7 mouse cellular contexts compared by ENCODE assay signal in the genomic region with DNA sequence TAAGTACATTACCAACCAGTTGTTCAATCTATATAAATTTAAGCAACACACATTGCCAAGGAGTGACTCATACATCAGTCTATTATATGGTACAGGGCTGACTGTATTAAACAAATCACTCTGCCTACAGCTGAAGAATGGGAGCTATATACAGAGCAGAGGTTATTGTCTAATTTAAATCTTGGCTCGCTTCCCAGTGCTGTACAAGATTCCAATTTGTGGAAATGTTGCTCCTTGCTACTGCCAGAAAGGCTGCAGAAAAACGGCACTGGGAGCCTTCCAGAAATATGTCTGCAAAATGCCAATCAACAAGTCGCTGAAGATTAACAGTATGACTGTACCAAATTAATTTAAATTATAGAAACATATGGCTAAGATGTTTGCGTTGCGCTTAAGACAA. TPM values are rescaled to one million over a fixed set of nuclear protein-coding genes. Genes with fewer than 3 reads are reported as not detected.
A peak's percentile ranks its signal among the peaks of the same experiment; 100 is the strongest.
DNase-seq lines count a peak whose midpoint lies in the region; ATAC-seq and TF ChIP-seq lines count a peak whose summit lies in the region.

No protein-coding gene starts in this region.

- peaks cover 12% of the 10 kb centered on the region for H3K4me1 ChIP-seq in lung, embryonic 14.5 days (ENCODE audit: insufficient read depth)
- peaks cover 51% of the 10 kb centered on the region for H3K4me1 ChIP-seq in forebrain, embryonic 14.5 days (ENCODE audit: control insufficient read depth, insufficient read depth, low read length)
- peaks cover 7% of the 10 kb centered on the region; the same call in 1 of the 2 replicates for H3K4me1 ChIP-seq in intestine, embryonic 16.5 days (ENCODE audit: control insufficient read depth, insufficient read depth, low read length)
- H3K4me1 ChIP-seq in midbrain, embryonic 15.5 days, result peaks cover 45% of the 10 kb centered on the region
- no peaks in the 10 kb centered on the region for H3K4me1 ChIP-seq in liver, postnatal 0 days (ENCODE audit: insufficient read depth)

- no peak overlapping the region for H3K9ac ChIP-seq in lung, embryonic 14.5 days
- no peak overlapping the region for H3K9ac ChIP-seq in forebrain, embryonic 14.5 days (ENCODE audit: low read length)
- H3K9ac ChIP-seq in intestine, embryonic 16.5 days (ENCODE audit: low read depth, low read length), result no peak overlapping the region
- no peak overlapping the region for H3K9ac ChIP-seq in midbrain, embryonic 15.5 days
- no peak overlapping the region for H3K9ac ChIP-seq in liver, postnatal 0 days (replicated peaks)

- no peak for TF ChIP-seq CTCF in lung, embryonic 14.5 days (IDR thresholded peaks at IDR 0.05; ENCODE audit: low read depth)
- no peak for TF ChIP-seq CTCF in liver, postnatal 0 days (IDR thresholded peaks at IDR 0.05; ENCODE audit: low read depth)

- 21% methylated on average over 5 of the region's 5 CpGs for WGBS in lung, embryonic 14.5 days
- WGBS in forebrain, embryonic 14.5 days, result 9% methylated on average over 5 of the region's 5 CpGs
- 37% methylated on average over 5 of the region's 5 CpGs for WGBS in intestine, embryonic 16.5 days
- WGBS in midbrain, embryonic 15.5 days, result 29% methylated on average over 5 of the region's 5 CpGs
- 76% methylated on average over 5 of the region's 5 CpGs for WGBS in liver, postnatal 0 days (ENCODE audit: insufficient replicate concordance)

- peak; percentile 98 for ATAC-seq in lung, embryonic 14.5 days (ENCODE audit: insufficient read depth)
- peak; percentile 95 for ATAC-seq in forebrain, embryonic 14.5 days
- peak; percentile 92 for ATAC-seq in intestine, embryonic 16.5 days
- ATAC-seq in midbrain, embryonic 15.5 days (replicated peaks), result peak; percentile 83
- ATAC-seq in liver, postnatal 0 days, result no peak

- H3K27ac ChIP-seq in lung, embryonic 14.5 days (ENCODE audit: low read depth), result peak overlapping the region; percentile 51
- H3K27ac ChIP-seq in forebrain, embryonic 14.5 days (ENCODE audit: low read depth, low read length), result peak overlapping the region; percentile 76
- 0 out of 2 replicates have a peak overlapping the region, but pooled peaks have one; percentile 21 for H3K27ac ChIP-seq in intestine, embryonic 16.5 days (ENCODE audit: low read length)
- H3K27ac ChIP-seq in midbrain, embryonic 15.5 days, result peak overlapping the region; percentile 76
- no peak overlapping the region for H3K27ac ChIP-seq in liver, postnatal 0 days (ENCODE audit: low read depth)

- H3K27me3 ChIP-seq in lung, embryonic 14.5 days (ENCODE audit: insufficient read depth, low read length), result no peaks in the 10 kb centered on the region
- H3K27me3 ChIP-seq in forebrain, embryonic 14.5 days (replicated peaks; ENCODE audit: control insufficient read depth, insufficient read depth, low read length), result no peaks in the 10 kb centered on the region
- H3K27me3 ChIP-seq in intestine, embryonic 16.5 days (replicated peaks; ENCODE audit: control insufficient read depth, insufficient read depth, low read length), result no peaks in the 10 kb centered on the region
- no peaks in the 10 kb centered on the region for H3K27me3 ChIP-seq in midbrain, embryonic 15.5 days (replicated peaks)
- no peaks in the 10 kb centered on the region for H3K27me3 ChIP-seq in liver, postnatal 0 days (ENCODE audit: insufficient read depth, low read length)

- H3K4me2 ChIP-seq in lung, embryonic 14.5 days, result peak overlapping the region; percentile 34
- peak overlapping the region; percentile 26 for H3K4me2 ChIP-seq in forebrain, embryonic 14.5 days (ENCODE audit: low read length)
- H3K4me2 ChIP-seq in intestine, embryonic 16.5 days (ENCODE audit: low read depth, low read length), result no peak overlapping the region
- H3K4me2 ChIP-seq in midbrain, embryonic 15.5 days, result 0 out of 2 replicates have a peak overlapping the region, but pooled peaks have one; percentile 33
- no peak overlapping the region for H3K4me2 ChIP-seq in liver, postnatal 0 days (ENCODE audit: low read depth, low read length)

- peak; percentile 95 for DNase-seq in lung, embryonic 14.5 days
- no peak for DNase-seq in lung, postnatal 36 days
- DNase-seq in forebrain, embryonic 14.5 days (ENCODE audit: low spot score), result peak; percentile 97
- DNase-seq in liver, postnatal 0 days, result no peak
- no peak for DNase-seq in thymus, postnatal 36 days

- H3K36me3 ChIP-seq in lung, embryonic 14.5 days (ENCODE audit: insufficient read depth), result no peaks in the 10 kb centered on the region
- peaks cover 8% of the 10 kb centered on the region for H3K36me3 ChIP-seq in forebrain, embryonic 14.5 days (ENCODE audit: control insufficient read depth, insufficient read depth, low read length)
- H3K36me3 ChIP-seq in intestine, embryonic 16.5 days (ENCODE audit: control insufficient read depth, insufficient read depth, low read length), result no peaks in the 10 kb centered on the region
- no peaks in the 10 kb centered on the region for H3K36me3 ChIP-seq in midbrain, embryonic 15.5 days (replicated peaks)
- H3K36me3 ChIP-seq in liver, postnatal 0 days (replicated peaks; ENCODE audit: insufficient read depth, low read length), result no peaks in the 10 kb centered on the region

- TF ChIP-seq EP300 in liver, postnatal 0 days (IDR thresholded peaks at IDR 0.05; ENCODE audit: low read depth), result no peak

- H3K4me3 ChIP-seq in lung, embryonic 14.5 days (ENCODE audit: low read depth, low read length), result no peak overlapping the region
- H3K4me3 ChIP-seq in forebrain, embryonic 14.5 days (ENCODE audit: low read depth, low read length), result no peak overlapping the region
- no peak overlapping the region for H3K4me3 ChIP-seq in intestine, embryonic 16.5 days (ENCODE audit: low read length)
- no peak overlapping the region for H3K4me3 ChIP-seq in midbrain, embryonic 15.5 days
- no peak overlapping the region for H3K4me3 ChIP-seq in liver, postnatal 0 days (ENCODE audit: low read depth, low read length)

- no peaks in the 10 kb centered on the region; the same call in 1 of the 2 replicates for H3K9me3 ChIP-seq in lung, embryonic 14.5 days (ENCODE audit: low read depth, low read length)
- peaks cover 6% of the 10 kb centered on the region; the same call in 1 of the 2 replicates for H3K9me3 ChIP-seq in forebrain, embryonic 14.5 days (replicated peaks; ENCODE audit: control insufficient read depth, low read length)
- no peaks in the 10 kb centered on the region for H3K9me3 ChIP-seq in intestine, embryonic 16.5 days (ENCODE audit: control insufficient read depth, low read length)
- H3K9me3 ChIP-seq in midbrain, embryonic 15.5 days, result no peaks in the 10 kb centered on the region
- H3K9me3 ChIP-seq in liver, postnatal 0 days (ENCODE audit: low read length), result no peaks in the 10 kb centered on the region

RNA-seq across cellular contexts. Expression of a gene that starts 45.9 kb away (rescaled TPM):
- polyA plus RNA-seq in lung, embryonic 14.5 days (2014; fragmentation: Nextera tagmentation; extraction: Ambion mirVana), result 7.6 and 8.2 TPM in 2 replicates
- polyA plus RNA-seq in forebrain, embryonic 14.5 days (2014; fragmentation: Nextera tagmentation; extraction: Ambion mirVana), result 18.8 and 20.2 TPM in 2 replicates
- 1.8 and 2.0 TPM in 2 replicates for polyA plus RNA-seq in intestine, embryonic 16.5 days (2015; fragmentation: Nextera tagmentation; extraction: Ambion mirVana)
- 37.3 and 40.5 TPM in 2 replicates for polyA plus RNA-seq in midbrain, embryonic 15.5 days (2015; fragmentation: Nextera tagmentation; extraction: Ambion mirVana)
- 0.06 and 0.09 TPM in 2 replicates for polyA plus RNA-seq in liver, postnatal 0 days (2015; fragmentation: Nextera tagmentation; extraction: Ambion mirVana)

Comparison
In these comparisons a context has a peak if more than half of its experiments do, and no peak if none do; other contexts are left out.
1. DNase-seq: peak in lung, embryonic 14.5 days (single experiment) and forebrain, embryonic 14.5 days (single experiment); none in lung, postnatal 36 days (single experiment), liver, postnatal 0 days (single experiment) and thymus, postnatal 36 days (0 of 2).
2. H3K4me2 ChIP-seq: peak in lung, embryonic 14.5 days (single experiment), forebrain, embryonic 14.5 days (single experiment) and midbrain, embryonic 15.5 days (single experiment); none in intestine, embryonic 16.5 days (single experiment) and liver, postnatal 0 days (single experiment).